Mouse (Mus musculus) layer of hippocampus, adult 11-12 months (tissue): ENCODE data around the gene Mpp2.

Source experiments
- DNase-seq: peaks from one replicate; pipeline ENCODE4 v3.0.0; 2022; ENCODE audit warnings: low spot score

Gene Mpp2

DNA sequence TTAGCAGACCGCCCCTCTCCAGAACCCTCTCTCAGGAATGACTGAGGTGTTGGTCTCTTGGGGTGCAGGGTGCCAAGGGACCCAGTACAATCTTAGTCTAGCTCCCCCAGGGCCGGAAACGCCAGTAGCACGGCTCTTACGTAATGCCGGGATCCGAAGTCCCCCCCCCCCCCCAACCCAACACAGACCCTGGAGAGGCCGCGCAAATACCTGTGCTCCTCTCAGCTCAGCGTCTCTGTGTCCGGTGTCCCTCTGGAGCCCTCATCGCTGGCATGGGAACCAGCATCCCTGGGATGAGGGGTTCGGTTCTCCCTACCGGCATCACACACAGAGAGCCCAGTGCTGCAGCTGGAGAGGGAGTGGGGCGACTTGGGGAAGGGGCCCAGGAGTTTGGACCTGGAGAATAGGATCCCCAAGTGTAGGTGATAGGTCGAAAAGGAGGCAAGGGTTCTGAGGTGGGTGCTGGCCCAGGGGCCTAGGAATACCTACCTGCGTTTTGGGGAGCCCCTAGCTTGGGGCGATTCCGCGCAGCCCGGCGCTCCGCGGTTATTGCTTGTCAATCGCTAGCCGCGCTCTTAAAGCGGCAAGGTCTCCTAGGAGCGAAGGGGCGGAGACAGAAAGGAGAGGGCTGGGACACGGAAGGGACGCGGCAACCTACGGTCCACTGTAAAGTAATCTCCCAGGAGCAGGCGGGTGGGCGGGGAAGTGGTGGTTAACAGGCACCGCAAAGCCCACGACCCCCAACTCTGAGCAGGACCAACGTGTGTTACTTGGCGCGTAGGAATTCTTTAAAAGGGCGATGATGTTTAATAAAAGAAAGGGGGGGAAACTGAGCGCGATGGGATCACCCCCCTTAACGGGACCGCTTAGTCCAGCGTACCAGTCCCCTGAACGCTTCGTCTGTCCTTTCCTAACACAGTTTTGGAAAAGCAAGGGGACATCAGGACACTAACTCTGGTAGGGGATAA lies at the start of gene Mpp2:
Gene Mpp2, minus strand, starts transcription at position 585 of the 968 bp plus-strand sequence.
- peak; percentile 72 for DNase-seq

DNA sequence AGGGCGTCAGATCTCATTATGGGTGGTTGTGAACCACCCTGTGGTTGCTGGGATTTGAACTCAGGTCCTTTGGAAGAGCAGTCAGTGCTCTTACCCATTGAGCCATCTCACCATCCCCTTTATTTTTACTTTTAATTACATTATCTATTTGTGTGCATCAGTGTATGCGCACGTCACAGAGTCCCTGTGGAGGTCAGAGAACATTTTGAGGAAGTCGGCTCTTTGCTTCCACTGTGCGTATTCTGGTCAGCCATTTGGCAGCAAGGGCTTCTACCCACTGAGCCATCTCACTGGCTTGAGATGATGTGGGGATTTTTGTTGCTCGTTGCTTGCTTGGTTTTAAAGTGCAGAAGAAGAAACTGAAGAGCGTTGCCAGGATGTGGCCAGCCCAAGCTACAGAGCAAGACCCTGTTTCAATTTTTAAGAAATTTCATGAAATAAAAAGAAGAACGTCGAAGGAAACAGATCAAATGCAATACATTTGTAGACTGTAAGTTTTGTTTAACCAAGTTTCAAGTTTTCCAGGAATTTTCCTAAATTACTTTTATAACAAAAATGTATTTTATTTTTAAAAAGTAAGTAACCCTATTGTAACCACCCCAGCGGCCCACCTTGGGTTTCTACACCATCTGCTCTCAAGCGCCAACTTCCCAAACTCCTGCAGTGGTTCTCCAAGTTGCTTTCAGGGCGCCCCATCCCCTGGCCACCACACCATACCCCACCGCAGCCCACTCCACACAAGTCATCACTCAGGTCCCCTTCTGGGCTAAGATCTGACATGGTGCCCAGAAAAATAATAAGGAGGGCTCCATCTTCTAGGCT lies 49.5 kb upstream of the Mpp2 start:
- no peak for DNase-seq

DNA sequence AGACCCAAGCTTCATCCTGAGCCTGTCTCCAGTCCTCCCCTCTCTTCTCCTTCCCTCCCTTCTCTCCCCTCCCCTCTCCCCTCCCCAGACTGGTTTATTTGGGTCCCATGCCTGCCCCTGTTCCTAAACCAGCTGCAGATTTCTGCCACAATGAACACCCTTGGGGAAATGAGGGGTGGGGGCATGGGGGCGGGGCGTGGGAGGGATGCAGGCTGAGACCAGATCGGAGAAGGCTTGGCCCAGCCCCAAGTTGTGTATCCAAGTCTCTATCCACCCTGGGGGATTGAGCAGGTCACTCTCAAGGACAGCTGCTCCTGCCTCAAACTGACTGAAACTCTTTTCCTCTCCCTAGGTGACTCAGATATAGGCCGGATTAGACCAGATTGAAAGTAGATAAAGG lies 46.2 kb upstream of the Mpp2 start:
- no peak for DNase-seq

DNA sequence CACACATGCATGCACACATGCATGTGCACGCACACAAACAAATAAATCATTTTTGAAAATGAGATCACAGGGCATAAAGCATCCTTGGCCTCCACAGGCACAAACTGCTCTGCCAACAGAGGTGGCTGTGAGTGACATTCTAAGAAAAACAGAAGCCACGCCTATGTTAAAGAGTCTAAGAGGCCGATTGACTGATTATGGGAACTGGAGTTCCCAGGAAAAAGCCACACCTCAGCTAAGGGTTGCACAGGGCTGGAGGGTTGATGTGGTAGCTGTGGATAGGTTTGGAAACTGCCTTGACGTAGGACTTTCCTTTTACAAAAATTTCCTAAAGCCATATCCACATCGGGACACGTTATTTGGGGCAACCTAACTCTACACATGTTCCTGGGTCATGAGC lies 29.1 kb upstream of the Mpp2 start:
- DNase-seq, result no peak

DNA sequence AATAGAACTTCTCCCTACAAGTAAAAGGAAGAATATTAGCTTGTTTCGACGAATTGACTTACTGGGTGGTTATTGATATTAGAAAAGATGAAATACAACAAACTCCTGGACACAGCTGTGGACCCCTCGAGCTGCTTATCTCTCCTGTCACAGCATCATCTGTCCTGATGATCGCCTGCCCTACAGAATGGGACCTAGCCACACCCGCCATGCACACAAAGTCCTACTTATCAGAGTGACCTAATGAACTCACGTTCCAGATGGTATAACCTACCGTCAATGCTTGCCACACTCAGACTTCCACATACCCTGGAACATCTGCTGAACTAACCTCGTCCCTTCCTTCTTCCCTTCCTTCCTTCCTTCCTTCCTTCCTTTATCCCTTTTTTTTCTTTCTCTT lies 27.9 kb upstream of the Mpp2 start:
- no peak for DNase-seq

DNA sequence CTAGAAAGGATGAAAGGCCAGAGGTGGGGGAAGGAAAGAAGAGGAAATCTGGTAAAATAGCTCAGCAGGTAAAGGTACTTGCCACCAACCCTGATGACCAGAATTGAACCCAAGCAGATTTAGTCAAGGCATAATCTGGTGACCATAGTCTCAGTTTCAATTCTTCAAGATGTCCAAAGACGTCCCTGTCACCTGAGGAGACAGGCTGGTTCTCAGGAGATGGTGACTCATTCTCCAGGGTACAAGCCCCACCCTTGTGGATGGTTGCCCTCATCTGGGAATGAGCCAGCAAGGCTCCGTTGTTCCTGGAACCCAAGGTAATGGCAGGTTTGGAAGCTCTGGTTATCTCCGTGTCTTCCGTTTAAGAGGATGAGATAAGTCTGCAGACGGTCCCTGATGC lies 23.3 kb upstream of the Mpp2 start:
- no peak for DNase-seq

DNA sequence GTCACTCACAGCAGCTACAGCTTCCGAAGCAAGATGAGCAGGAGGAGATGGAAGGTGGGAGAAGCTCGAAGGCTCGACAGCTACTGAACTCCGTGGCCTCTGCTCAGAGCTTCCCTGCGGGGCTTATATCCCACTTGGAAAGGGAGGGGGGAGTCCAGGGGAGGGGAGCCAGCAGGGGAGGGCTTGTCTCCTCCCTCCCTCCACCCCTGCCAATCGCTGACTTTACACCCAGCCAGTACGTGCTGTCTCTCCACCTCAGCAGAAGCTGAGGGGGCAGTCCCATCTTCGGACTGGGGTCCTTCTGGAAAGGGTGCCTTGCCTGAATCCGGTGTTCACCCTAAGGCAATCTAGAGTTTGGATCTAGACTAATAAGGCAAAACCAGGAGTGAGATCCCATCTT lies 19.4 kb upstream of the Mpp2 start, which contains the start of gene Pyy:
Gene Pyy, minus strand, starts transcription at position 101 of the 400 bp plus-strand sequence.
- DNase-seq, result no peak

DNA sequence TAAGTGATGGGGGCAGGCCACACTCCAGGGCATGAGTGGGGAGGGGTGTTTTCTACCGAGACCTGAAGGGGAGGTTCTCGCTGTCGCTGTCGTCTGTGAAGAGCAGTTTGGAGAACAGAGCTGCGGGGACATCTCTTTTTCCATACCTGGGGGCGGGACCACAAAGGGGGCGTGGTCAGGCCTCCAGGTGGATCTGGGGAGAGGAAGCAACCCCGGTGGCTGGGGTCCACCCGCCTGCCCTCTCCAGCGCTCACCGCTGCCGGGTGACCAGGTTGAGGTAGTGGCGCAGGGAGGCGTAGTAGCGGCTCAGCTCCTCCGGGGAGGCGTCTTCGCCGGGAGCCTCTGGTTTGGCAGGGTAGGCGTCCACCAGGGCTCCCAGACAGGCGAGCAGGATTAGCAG lies 18.6 kb upstream of the Mpp2 start:
- no peak for DNase-seq

DNA sequence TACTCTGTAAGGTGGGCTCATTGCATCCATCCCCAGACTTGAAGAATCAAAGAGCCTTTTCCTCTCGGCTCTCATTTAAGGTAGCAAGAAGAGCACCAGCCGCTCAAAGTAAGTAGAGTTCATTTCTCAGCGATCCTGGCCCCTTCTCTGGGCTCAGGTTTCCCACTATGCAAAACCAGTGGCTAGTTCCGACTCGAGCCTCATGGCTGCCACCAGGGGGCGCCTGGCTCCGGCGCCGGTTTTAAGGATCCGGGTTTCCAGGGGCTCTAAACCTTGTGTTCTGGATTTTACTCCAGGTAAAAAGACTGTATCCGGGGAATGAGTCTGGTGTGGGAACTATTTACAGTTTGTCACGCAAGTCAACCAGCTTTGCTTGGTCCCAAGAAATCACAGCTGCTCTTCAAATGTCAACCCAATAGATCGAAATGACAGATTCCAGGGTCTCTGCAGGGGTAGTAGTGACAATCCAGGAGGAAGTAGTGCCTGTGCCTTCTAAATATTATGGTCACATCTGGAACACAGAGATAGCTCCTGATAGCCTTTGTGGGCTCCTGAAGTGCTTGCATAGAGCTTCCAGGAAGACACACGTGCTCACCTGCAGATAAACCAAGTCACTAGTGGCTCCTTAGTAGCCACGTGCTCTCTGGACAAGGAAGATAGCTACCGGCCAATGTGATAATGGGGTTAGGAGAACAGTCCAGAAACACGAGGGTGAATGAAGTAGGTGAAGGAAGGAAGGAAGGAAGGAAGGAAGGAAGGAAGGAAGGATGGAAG lies 14.4 kb upstream of the Mpp2 start:
- peak; percentile 58 for DNase-seq

DNA sequence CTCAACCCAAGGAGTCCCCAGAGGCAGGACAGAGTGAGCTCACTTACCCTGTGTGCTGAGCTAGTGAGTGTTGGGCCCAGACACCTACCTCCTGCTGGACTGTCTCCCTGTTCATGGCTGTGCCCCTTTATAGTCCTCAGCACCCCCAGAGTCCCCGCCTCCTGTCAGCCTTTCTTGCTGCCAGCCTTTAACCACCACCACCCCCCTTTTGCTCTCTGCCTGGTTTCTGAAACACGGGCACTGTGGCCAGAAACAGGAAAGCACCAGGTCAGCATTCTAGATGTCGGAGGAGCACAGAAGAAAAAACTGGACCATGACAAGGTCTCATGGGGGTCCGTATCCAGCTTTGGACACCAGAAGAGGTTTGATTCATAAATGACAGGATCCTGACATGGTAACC lies 12.9 kb upstream of the Mpp2 start, which contains the start of gene Ppy:
Gene Ppy, minus strand, starts transcription at position 101 of the 400 bp plus-strand sequence.
- no peak for DNase-seq

DNA sequence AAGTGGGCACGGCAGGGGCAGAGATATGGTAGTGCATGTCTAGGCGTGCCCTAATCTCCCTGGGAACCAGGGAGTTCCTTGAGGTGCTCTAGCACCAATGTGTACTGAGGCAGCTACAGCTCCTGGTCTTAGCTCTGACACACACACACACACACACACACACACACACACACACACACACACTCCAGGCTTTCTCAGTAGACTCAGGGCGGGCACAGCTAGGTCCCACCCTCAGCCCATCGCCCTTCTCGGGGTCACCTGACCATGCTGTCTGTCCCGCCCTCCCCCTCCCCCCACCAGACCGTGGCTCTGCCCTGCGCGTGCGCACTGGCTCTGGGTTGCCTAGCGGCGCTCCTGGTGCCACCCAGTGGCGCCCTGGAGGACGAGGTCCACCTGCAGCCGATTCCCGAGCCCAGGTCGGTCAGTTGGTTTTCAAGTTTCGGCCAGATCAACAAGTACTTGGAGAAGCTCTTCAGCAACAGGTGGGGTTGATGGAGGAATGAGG lies 8.6 kb upstream of the Mpp2 start:
- DNase-seq, result peak; percentile 69

DNA sequence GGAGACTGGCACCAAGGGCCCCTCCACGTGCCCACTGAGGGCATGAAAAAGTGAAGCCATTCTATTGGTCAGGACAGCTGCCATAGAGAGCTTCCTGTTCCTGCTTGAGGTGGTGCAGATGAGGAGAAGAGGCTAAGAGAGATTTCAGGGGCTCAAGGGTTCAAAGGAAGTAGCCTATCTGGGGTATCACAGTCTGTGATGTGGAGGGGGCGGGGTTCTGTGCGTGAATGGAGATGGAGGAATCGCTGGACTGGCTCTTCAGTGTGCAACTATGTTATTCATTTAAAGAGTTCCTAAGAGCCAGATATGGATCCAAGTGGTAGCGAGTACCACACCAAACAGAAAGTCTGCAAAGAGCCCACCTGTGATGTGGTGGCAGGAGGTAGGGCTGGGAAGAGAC lies 8.1 kb upstream of the Mpp2 start:
- no peak for DNase-seq

DNA sequence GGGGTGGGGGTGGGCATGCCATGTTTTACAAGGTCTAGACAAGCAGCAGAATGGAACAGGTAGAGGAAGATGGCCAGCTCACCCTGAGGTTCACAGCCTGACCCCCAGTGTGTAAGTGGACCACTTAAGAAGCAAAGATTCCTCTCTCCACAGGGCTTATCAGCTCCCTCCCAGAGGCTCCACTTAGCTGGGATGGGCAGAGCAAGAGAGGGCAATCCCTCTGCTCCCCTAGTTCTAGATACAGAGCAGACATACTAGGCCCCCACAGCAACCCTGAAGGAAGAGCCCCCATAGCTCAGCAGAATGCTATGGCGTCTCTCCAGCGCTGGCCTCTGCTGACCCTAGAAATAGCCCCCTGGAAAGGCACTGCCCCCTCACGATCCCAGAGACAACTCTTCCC lies 7.4 kb upstream of the Mpp2 start:
- no peak for DNase-seq

DNA sequence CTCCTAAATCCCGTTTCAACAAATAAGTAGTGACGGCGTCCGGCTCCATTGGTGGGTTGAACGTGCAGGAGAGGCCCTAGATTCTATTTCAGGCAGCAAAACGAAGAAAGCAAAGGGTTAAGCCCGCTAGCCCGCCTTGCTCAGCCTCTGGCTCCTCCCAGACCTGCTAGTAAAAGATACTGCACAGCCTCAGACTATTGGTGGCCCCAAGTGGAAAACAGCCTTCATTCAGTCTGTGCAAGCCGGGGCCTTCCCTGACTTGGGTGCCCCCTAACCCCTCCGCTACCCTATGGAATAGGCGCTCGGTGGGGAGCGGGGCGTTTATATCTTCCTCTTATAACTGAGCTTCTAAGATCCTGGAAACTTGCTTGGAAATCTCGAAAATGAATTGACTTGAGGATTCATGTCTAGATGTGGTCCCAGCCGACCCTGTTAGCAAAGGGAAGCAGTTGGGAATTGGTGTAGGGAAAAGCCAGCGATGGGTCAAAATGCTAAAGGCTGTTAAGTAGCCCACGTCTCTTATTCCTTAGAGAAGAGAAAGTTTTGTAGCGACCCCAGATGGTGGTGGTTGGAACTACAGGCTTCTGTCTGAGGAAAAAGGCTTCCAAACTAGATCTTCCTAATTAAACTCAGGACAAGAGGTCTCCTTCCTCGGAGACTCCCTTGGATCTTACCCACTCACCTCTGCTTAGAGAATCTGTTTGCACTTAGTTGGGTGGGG lies 933 bp upstream of the Mpp2 start:
- DNase-seq, result peak; percentile 72

DNA sequence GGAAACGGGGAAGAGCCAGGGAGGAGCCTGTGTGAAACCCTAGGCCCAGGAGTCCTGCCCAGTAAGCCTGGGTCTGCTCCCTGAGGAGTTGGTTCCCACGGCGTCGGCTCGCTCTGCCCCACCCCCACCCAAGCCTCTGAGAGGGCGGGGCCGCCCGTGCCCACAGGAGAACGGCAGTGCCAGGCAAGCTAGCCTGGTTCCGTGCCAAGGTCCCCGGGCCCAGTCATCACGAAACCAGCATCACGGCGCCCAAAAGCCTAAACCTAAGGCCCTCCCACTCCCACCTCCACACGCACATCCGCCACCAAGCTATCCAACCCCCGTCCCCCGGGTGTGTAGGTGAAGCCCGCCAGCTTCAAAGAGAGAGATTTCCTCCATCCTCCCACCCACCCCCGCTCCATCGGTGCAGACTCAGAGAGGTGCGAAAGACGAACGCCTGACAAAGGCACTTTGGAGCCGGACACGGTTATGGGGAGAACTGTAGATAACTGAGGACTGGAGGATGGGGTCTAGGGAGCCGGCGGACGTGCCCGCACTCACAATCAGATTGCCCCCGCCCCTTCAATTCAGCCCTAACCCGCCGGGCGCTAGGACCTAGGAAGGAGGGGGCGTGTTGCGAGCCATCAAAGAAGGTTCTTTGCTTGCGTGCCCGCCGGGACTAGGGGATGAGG lies 1.1 kb downstream of the Mpp2 start:
- peak; percentile 89 for DNase-seq

DNA sequence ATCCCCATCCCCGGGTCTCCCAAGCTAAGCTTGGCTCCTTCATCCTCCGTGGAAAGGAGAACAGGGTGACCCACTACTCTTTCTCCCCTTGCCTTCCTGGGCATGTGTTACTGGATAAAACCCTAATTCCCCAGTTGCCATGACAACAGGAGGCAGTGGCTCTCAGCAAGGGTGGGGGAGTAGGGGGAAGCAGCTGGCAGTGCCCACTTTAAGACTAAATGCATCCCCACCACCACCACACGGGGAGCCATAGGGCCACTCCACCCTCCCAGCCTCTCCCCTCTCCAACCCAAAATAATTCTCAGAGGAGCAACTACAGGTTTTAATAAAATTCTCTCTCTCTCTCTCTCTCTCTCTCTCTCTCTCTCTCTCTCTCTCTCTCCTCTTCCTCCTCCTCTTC lies 2.0 kb downstream of the Mpp2 start:
- DNase-seq, result peak; percentile 76

DNA sequence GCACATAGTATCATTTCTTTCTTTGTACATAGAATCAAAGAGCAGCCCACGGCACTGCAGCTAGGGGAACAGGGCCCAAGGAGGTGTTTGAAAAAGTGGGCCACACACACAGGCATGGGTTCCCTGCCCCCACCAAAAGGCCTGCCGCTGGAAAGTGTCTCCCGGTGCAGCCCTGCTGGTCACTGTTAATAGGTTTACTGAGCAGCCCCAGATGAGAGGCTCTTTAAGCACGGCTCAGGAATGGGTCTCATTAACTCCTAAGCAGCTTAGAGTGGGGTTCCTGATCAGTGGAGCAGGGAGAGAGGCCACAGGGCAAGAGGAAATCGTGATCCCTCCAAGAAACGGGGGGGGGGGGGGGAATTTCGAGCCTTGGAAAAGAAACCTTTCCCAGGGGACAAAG lies 4.2 kb downstream of the Mpp2 start:
- DNase-seq, result no peak

DNA sequence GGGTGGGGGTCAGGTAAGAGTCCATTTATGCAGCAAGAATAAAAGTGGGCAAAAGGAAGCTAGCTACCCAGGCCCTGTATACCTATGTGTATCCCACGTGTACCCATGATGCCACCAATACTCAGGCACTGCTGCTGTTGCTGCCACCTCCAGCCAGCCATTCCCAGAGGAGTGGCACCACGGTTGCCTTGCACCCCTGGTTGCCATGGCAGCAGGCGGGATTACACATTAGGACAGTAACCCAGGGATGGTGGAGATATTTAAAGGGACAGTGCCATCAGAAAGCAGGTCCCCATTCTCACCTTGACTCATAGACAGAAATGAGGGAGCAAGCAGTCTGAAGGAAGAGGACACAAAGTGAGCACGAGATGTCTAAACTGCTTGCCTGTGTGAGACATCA lies 5.1 kb downstream of the Mpp2 start:
- DNase-seq, result no peak

DNA sequence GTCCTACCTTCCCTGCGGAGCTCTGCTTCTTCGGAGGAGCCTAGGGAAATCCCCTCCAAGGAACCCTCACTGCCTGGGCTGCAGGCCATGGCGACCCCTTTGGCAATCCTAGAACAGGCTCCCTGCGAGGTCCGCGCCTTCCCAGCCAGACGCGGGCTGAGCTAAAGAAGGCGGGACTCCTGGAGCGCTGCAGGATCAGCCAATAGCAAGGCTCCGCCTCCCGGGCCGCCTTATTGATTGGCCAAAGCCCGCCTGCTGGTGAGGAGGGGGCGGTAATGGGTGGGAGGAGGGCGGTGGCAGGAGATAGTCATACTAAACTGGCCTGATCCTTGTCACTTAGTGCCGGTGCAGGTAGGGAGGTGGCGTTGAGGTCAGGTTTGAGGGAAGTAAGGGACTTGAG lies 6.0 kb downstream of the Mpp2 start:
- peak; percentile 80 for DNase-seq

DNA sequence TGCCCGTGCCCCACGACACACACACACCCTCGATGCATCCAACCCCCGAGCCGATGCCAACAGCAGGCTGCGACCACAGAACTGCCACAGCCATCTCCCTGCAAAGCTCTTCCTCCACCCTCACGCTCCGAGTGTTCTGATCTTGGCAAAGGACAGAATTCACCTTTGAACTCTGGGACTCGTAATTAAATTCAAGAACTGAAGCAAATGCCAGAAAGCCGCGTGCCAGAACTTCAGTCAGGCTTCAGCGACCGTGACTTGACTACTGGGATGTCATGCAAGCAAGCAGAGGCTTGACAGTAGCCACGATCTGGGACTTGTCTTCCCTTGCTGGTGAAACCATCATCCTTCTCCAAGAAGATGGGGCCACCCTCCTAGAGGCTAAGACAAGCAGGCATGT lies 14.6 kb downstream of the Mpp2 start:
- DNase-seq, result no peak

DNA sequence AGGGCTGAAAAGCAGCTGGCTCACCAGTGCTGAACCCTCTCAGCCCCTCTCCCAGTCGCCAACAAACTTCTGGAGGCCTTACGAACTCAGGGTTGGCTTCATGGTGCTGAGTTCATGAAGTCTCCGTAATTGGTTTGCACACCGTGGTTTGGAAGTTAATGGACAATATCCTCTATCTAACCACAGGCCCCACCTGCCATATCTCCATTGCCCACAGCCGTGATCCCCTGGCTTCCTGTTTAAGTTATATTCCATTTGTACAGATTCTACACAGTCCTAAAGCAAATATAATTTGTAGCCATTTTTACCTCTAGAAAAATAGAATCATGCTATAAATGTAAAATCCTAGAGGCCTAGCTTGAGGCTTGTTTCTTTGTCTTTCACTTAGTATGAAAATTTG lies 15.6 kb downstream of the Mpp2 start:
- no peak for DNase-seq
